Mouse (Mus musculus): ENCODE data around the gene Nat8l. TPM values are rescaled to one million over a fixed set of nuclear protein-coding genes. Genes with fewer than 3 reads are reported as not detected.

Gene Nat8l
- polyA plus RNA-seq, 1 experiment from 2014 or later: 0.04 TPM

DNA sequence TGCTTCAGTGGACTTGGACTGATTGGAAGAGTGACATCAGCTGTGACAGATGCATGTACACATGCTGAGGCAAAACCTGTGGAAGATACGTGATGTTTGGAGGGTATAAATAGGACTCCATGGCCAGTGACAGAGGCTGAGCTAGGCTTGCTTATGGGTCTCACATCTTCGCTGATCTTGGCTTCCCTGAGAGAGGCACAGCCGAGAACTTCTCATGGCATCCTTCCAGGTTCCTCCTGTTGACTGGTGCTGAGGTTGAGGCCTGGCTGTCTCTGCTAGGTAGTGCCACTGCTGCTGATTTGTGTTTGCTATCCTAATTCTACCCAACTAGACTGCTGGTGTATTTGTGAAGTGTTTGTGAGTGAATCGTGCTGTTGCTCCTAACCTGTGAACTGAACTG is 23.2 kb downstream of the Nat8l start:
- no peaks in the 10 kb centered on the region for H3K4me1 ChIP-seq (replicated peaks; ENCODE audit: control insufficient read depth, insufficient read depth, low read length)
- 76% methylated on average over 4 of the region's 4 CpGs for WGBS
- ATAC-seq (replicated peaks; ENCODE audit: low FRiP score) (no peak), DNase-seq (ENCODE audit: low spot score) (peak; percentile 19)
- no peak overlapping the region for H3K4me2 ChIP-seq
- no peak overlapping the region for H3K9ac ChIP-seq (ENCODE audit: low read depth, low read length)
- no peaks in the 10 kb centered on the region for H3K27me3 ChIP-seq (replicated peaks; ENCODE audit: control insufficient read depth, insufficient read depth, low read length)
- no peak overlapping the region for H3K4me3 ChIP-seq (ENCODE audit: low read depth, low read length)
- no peaks in the 10 kb centered on the region for H3K9me3 ChIP-seq (ENCODE audit: control insufficient read depth, low read length)
- no peak overlapping the region for H3K27ac ChIP-seq (ENCODE audit: low read depth, low read length)
- H3K36me3 ChIP-seq (ENCODE audit: control insufficient read depth, insufficient read depth, low read length): no peaks in the 10 kb centered on the region

DNA sequence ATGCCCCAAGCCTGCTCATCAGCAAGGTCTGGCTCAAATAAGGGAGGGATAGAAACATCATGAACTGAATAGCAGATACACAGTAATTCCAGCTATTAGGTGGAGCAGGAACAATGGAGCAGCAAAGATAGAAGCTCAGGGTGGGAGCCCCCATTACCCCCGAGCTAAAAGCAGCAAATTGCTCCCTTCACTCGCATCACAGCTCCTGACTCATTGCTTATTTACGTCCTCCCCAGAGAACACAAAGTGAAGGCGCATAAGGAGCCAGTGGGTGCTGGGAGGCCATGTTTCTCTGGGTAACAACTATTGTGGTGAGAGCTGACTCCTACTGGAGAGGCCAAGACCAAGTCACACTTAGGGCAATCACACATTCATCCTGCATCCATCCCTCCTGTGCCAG is 34.3 kb downstream of the Nat8l start:
- no peak for DNase-seq (ENCODE audit: low spot score)
- Histone ChIP-seq H3K36me3 (ENCODE audit: control insufficient read depth, insufficient read depth, low read length) (no peaks in the 10 kb centered on the region), H3K4me2 (no peak overlapping the region), H3K9ac (ENCODE audit: low read depth, low read length) (no peak overlapping the region), H3K9me3 (ENCODE audit: control insufficient read depth, low read length) (no peaks in the 10 kb centered on the region), H3K27ac (ENCODE audit: low read depth, low read length) (no peak overlapping the region), H3K4me3 (ENCODE audit: low read depth, low read length) (no peak overlapping the region), H3K27me3 (replicated peaks; ENCODE audit: control insufficient read depth, insufficient read depth, low read length) (no peaks in the 10 kb centered on the region), H3K4me1 (replicated peaks; ENCODE audit: control insufficient read depth, insufficient read depth, low read length) (no peaks in the 10 kb centered on the region)
- 66% methylated on average over 4 of the region's 4 CpGs for WGBS
- no peak for ATAC-seq (replicated peaks; ENCODE audit: low FRiP score)

DNA sequence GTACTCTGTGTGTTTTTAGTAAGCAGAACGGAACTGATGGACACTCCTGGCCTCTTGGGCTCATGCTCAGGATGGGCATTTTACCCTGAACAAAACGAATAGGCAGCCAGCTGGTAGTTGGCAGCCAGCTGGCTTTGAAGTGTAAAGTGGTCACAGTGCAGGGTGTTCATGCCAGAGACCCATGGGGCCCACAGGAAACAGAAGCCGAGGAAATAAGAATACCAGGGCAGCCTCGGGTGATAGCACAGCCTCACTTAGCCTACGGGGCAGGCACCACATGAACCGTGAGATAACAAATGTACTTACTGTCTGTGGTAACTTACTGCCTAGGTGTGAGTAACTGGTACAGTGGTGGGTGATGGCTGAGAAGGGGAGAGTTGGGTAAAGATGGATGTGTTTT is 35.2 kb downstream of the Nat8l start:
- Histone ChIP-seq H3K4me3 (ENCODE audit: low read depth, low read length) (no peak overlapping the region), H3K36me3 (ENCODE audit: control insufficient read depth, insufficient read depth, low read length) (no peaks in the 10 kb centered on the region), H3K27ac (ENCODE audit: low read depth, low read length) (no peak overlapping the region), H3K4me2 (no peak overlapping the region), H3K4me1 (replicated peaks; ENCODE audit: control insufficient read depth, insufficient read depth, low read length) (no peaks in the 10 kb centered on the region), H3K9ac (ENCODE audit: low read depth, low read length) (no peak overlapping the region), H3K9me3 (ENCODE audit: control insufficient read depth, low read length) (no peaks in the 10 kb centered on the region), H3K27me3 (replicated peaks; ENCODE audit: control insufficient read depth, insufficient read depth, low read length) (no peaks in the 10 kb centered on the region)
- DNase-seq (ENCODE audit: low spot score): no peak
- WGBS: 58% methylated on average over 6 of the region's 6 CpGs
- no peak for ATAC-seq (replicated peaks; ENCODE audit: low FRiP score)

GRCm38 (mm10) chr5:34032520-34032919 is 36.7 kb downstream of the Nat8l start:
- H3K27me3 ChIP-seq (replicated peaks; ENCODE audit: control insufficient read depth, insufficient read depth, low read length): no peaks in the 10 kb centered on the region
- H3K4me3 ChIP-seq (ENCODE audit: low read depth, low read length): no peak overlapping the region
- no peak overlapping the region for H3K4me2 ChIP-seq
- no peaks in the 10 kb centered on the region for H3K4me1 ChIP-seq (replicated peaks; ENCODE audit: control insufficient read depth, insufficient read depth, low read length)
- DNase-seq (ENCODE audit: low spot score) (no peak), ATAC-seq (replicated peaks; ENCODE audit: low FRiP score) (no peak)
- no peak overlapping the region for H3K27ac ChIP-seq (ENCODE audit: low read depth, low read length)
- 59% methylated on average over 3 of the region's 3 CpGs for WGBS
- no peaks in the 10 kb centered on the region for H3K9me3 ChIP-seq (ENCODE audit: control insufficient read depth, low read length)
- H3K36me3 ChIP-seq (ENCODE audit: control insufficient read depth, insufficient read depth, low read length): no peaks in the 10 kb centered on the region
- H3K9ac ChIP-seq (ENCODE audit: low read depth, low read length): no peak overlapping the region

Other genes with a start within 250 kb of the Nat8l start
- gene Letm1, start 213.2 kb upstream of the Nat8l start, polyA plus RNA-seq (2014; fragmentation: Nextera tagmentation; extraction: Ambion mirVana): 53.5 and 54.2 TPM in 2 replicates
- 48.6 and 62.5 TPM in 2 replicates for gene Nsd2, start 175.3 kb upstream of the Nat8l start, polyA plus RNA-seq (2014; fragmentation: Nextera tagmentation; extraction: Ambion mirVana)
- gene Nelfa, start 59.6 kb upstream of the Nat8l start, polyA plus RNA-seq (2014; fragmentation: Nextera tagmentation; extraction: Ambion mirVana): 67.9 and 68.3 TPM in 2 replicates
- 24.1 and 27.6 TPM in 2 replicates for gene Gm1673, start 12.6 kb upstream of the Nat8l start, polyA plus RNA-seq (2014; fragmentation: Nextera tagmentation; extraction: Ambion mirVana)
- 0.58 and 0.79 TPM in 2 replicates for gene Poln, start 173.5 kb downstream of the Nat8l start, polyA plus RNA-seq (2014; fragmentation: Nextera tagmentation; extraction: Ambion mirVana)
- gene Haus3, start 173.5 kb downstream of the Nat8l start, polyA plus RNA-seq (2014; fragmentation: Nextera tagmentation; extraction: Ambion mirVana): 47.5 and 51.5 TPM in 2 replicates
- gene Mxd4, start 191.7 kb downstream of the Nat8l start, polyA plus RNA-seq (2014; fragmentation: Nextera tagmentation; extraction: Ambion mirVana): 8.5 and 12.5 TPM in 2 replicates